In the genomic region with DNA sequence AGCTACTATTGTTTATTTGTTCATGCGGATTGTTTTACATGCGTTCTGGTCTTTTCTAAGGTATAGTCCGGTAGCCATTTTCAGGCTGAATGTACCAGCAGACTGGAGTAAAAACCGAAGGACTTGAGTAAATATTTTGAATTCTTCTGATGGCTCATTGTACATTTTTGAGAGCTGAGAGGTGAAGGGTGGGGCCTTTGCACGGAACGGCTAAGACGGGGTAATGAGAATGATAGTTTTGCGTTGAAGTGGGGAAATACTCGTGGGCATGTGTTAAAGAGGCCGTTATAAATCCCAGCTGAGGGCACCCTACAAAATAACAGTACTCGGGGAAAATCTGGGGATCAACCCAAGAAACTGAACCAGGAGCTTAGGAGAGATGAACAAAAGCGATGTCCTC, we compare ENCODE assay signal across 8 mouse cellular contexts. TPM values are rescaled to one million over a fixed set of nuclear protein-coding genes. Genes with fewer than 3 reads are reported as not detected.
DNase-seq lines count a peak whose midpoint lies in the region; ATAC-seq and TF ChIP-seq lines count a peak whose summit lies in the region.

No protein-coding gene starts in this region.

- DNase-seq in lung, postnatal 0 days (ENCODE audit: low spot score) = peak; percentile 72
- no peak for DNase-seq in lung, postnatal 10 days
- peak; percentile 28 for DNase-seq in limb, embryonic 10.5 days (ENCODE audit: low spot score)
- no peak for DNase-seq in stomach, postnatal 0 days (ENCODE audit: low spot score)
- no peak for DNase-seq in right cerebral cortex, adult 2 months (ENCODE audit: low spot score in 2 of 2)
- DNase-seq in frontal cortex, adult 2 months (ENCODE audit: extremely low spot score in 1 of 2, low spot score in 1 of 2) = no peak

- peak overlapping the region; percentile 98 for H3K4me3 ChIP-seq in erythroblast, embryonic 14.5 days (replicated peaks)
- no peak overlapping the region for H3K4me3 ChIP-seq in lung, postnatal 0 days (ENCODE audit: low read depth, low read length)
- peak overlapping the region; percentile 83 for H3K4me3 ChIP-seq in limb, embryonic 10.5 days
- H3K4me3 ChIP-seq in stomach, postnatal 0 days (ENCODE audit: low read depth, low read length) = peak overlapping the region; percentile 75; the same call in 1 of the 2 replicates

- TF ChIP-seq CTCF in lung, postnatal 0 days (IDR thresholded peaks at IDR 0.05) = no peak
- no peak for TF ChIP-seq CTCF in stomach, postnatal 0 days (IDR thresholded peaks at IDR 0.05; ENCODE audit: low read depth)

- peak overlapping the region; percentile 99; the same call in 1 of the 2 replicates for H3K4me2 ChIP-seq in lung, postnatal 0 days (replicated peaks; ENCODE audit: low read depth, low read length)
- 0 out of 2 replicates have a peak overlapping the region, but pooled peaks have one; percentile 98 for H3K4me2 ChIP-seq in stomach, postnatal 0 days (replicated peaks; ENCODE audit: low read depth)

- peak; percentile 71 for TF ChIP-seq EP300 in lung, postnatal 0 days (IDR thresholded peaks at IDR 0.05)
- TF ChIP-seq EP300 in stomach, postnatal 0 days (optimal IDR thresholded peaks at IDR 0.05) = no peak

- WGBS in lung, postnatal 0 days = 29% methylated on average over 12 of the region's 12 CpGs
- 83% methylated on average over 12 of the region's 12 CpGs for WGBS in limb, embryonic 10.5 days
- 27% methylated on average over 12 of the region's 12 CpGs for WGBS in stomach, postnatal 0 days

- peaks cover 33% of the 10 kb centered on the region for H3K4me1 ChIP-seq in erythroblast, embryonic 14.5 days (ENCODE audit: control insufficient read depth)
- H3K4me1 ChIP-seq in lung, postnatal 0 days (ENCODE audit: insufficient read depth, low read depth, low read length) = no peaks in the 10 kb centered on the region; the same call in 1 of the 2 replicates
- H3K4me1 ChIP-seq in limb, embryonic 10.5 days = peaks cover 23% of the 10 kb centered on the region
- H3K4me1 ChIP-seq in stomach, postnatal 0 days (replicated peaks; ENCODE audit: control insufficient read depth, insufficient read depth) = no peaks in the 10 kb centered on the region; the same call in 1 of the 2 replicates

- 0 out of 2 replicates have a peak overlapping the region, but pooled peaks have one; percentile 87 for H3K27ac ChIP-seq in lung, postnatal 0 days (ENCODE audit: low read length)
- peak overlapping the region; percentile 98; the same call in 1 of the 2 replicates for H3K27ac ChIP-seq in limb, embryonic 10.5 days
- H3K27ac ChIP-seq in stomach, postnatal 0 days (replicated peaks) = no peak overlapping the region

- H3K36me3 ChIP-seq in erythroblast, embryonic 14.5 days (ENCODE audit: control insufficient read depth) = peaks cover 27% of the 10 kb centered on the region
- no peaks in the 10 kb centered on the region for H3K36me3 ChIP-seq in lung, postnatal 0 days (ENCODE audit: insufficient read depth, low read length)
- peaks cover 19% of the 10 kb centered on the region for H3K36me3 ChIP-seq in limb, embryonic 10.5 days
- no peaks in the 10 kb centered on the region for H3K36me3 ChIP-seq in stomach, postnatal 0 days (ENCODE audit: control insufficient read depth, insufficient read depth, low read length)

- H3K27me3 ChIP-seq in erythroblast, embryonic 14.5 days (ENCODE audit: control insufficient read depth) = peaks cover 37% of the 10 kb centered on the region
- H3K27me3 ChIP-seq in lung, postnatal 0 days (replicated peaks; ENCODE audit: insufficient read depth, low read length) = no peaks in the 10 kb centered on the region
- no peaks in the 10 kb centered on the region for H3K27me3 ChIP-seq in limb, embryonic 10.5 days (ENCODE audit: low read depth, poor library complexity, severe bottlenecking)
- H3K27me3 ChIP-seq in stomach, postnatal 0 days (ENCODE audit: control insufficient read depth, insufficient read depth, low read length) = no peaks in the 10 kb centered on the region

- H3K9me3 ChIP-seq in erythroblast, embryonic 14.5 days (ENCODE audit: control insufficient read depth, low read length) = no peaks in the 10 kb centered on the region
- H3K9me3 ChIP-seq in lung, postnatal 0 days (ENCODE audit: low read length) = no peaks in the 10 kb centered on the region
- no peaks in the 10 kb centered on the region for H3K9me3 ChIP-seq in limb, embryonic 10.5 days (replicated peaks)
- no peaks in the 10 kb centered on the region for H3K9me3 ChIP-seq in stomach, postnatal 0 days (ENCODE audit: control insufficient read depth, low read length)

- ATAC-seq in erythroblast, adult 5-6 weeks (replicated peaks; ENCODE audit: low FRiP score, poor library complexity, severe bottlenecking) = no peak
- peak; percentile 22 for ATAC-seq in lung, postnatal 0 days
- no peak for ATAC-seq in stomach, postnatal 0 days (ENCODE audit: low FRiP score, low TSS enrichment)

- H3K9ac ChIP-seq in lung, postnatal 0 days (replicated peaks; ENCODE audit: low read depth) = no peak overlapping the region
- H3K9ac ChIP-seq in stomach, postnatal 0 days (ENCODE audit: low read length) = no peak overlapping the region

RNA-seq across cellular contexts. Expression of a gene that starts 1.1 kb away (rescaled TPM):
- 2.1 and 2.7 TPM in 2 replicates for polyA plus RNA-seq in erythroblast, embryonic 14.5 days (2012)
- 4.8 and 12.1 TPM in 2 replicates for total RNA-seq in erythroblast, adult 5-6 weeks (2015; ENCODE audit: low replicate concordance)
- total RNA-seq in erythroblast, adult 5-6 weeks (2017; ENCODE audit: low replicate concordance) = 8.9 and 17.6 TPM in 2 replicates
- polyA plus RNA-seq in lung, postnatal 0 days (2015; fragmentation: Nextera tagmentation; extraction: Ambion mirVana) = 4.8 and 5.0 TPM in 2 replicates
- 44.7 and 46.6 TPM in 2 replicates for polyA plus RNA-seq in limb, embryonic 10.5 days (2016; fragmentation: Nextera tagmentation; extraction: Ambion mirVana)
- 3.3 and 5.4 TPM in 2 replicates for polyA plus RNA-seq in stomach, postnatal 0 days (2015; fragmentation: Nextera tagmentation; extraction: Ambion mirVana)
- polyA plus RNA-seq in frontal cortex, adult 2 months (2012; rRNA removed) = 0.22 and 0.44 TPM in 2 replicates

Comparison
In these comparisons a context has a peak if more than half of its experiments do, and no peak if none do; other contexts are left out.
1. DNase-seq: peak in lung, postnatal 0 days (single experiment) and limb, embryonic 10.5 days (single experiment); none in lung, postnatal 10 days (single experiment), stomach, postnatal 0 days (single experiment), right cerebral cortex, adult 2 months (0 of 2) and frontal cortex, adult 2 months (0 of 2).